Mouse (Mus musculus) kidney, postnatal 0 days (tissue): ENCODE results near the gene Per1. TPM values are rescaled to one million over a fixed set of nuclear protein-coding genes. Genes with fewer than 3 reads are reported as not detected.

Experiments
- ATAC-seq: fragments of 200-750 bp; cut with Nextera tagmentation; replicated peaks from 2 replicates; pipeline ENCODE4 v1.8.0; 2017; ENCODE audit warnings: low read depth, moderate number of reproducible peaks, moderate TSS enrichment, moderate library complexity; ENCODE audit not compliant: low FRiP score
- DNase-seq: peaks from one replicate; pipeline ENCODE4 v3.0.0-alpha.2; 2016; ENCODE audit warnings: low spot score
- H3K27ac ChIP-seq: fragments of 300-500 bp; sonication (generic); 2 replicates; pipeline ENCODE4 v1.5.1; 2014; ENCODE audit warnings: mild to moderate bottlenecking
- H3K27me3 ChIP-seq: fragments of 300-500 bp; sonication (generic); 2 replicates; pipeline ENCODE4 v1.6.1; 2014; ENCODE audit warnings: low read length, mixed read lengths; ENCODE audit not compliant: insufficient read depth
- H3K36me3 ChIP-seq: fragments of 300-500 bp; sonication (generic); 2 replicates; pipeline ENCODE4 v1.6.1; 2014; ENCODE audit warnings: low read length, mixed read lengths; ENCODE audit not compliant: insufficient read depth
- H3K4me1 ChIP-seq: fragments of 300-500 bp; sonication (generic); replicated peaks from 2 replicates; pipeline ENCODE4 v1.6.1; 2014; ENCODE audit warnings: antibody characterized with exemption, low read length, mixed read lengths; ENCODE audit not compliant: insufficient read depth
- H3K4me2 ChIP-seq: fragments of 300-500 bp; sonication (generic); 2 replicates; pipeline ENCODE4 v1.6.1; 2014; ENCODE audit warnings: mild to moderate bottlenecking, low read length, moderate library complexity, mixed read lengths
- H3K4me3 ChIP-seq: fragments of 300-500 bp; sonication (generic); replicated peaks from 2 replicates; pipeline ENCODE4 v1.5.1; 2014; ENCODE audit warnings: low read depth, low read length
- H3K9ac ChIP-seq: fragments of 300-500 bp; sonication (generic); 2 replicates; pipeline ENCODE4 v1.6.1; 2014; ENCODE audit warnings: low read depth, low read length
- H3K9me3 ChIP-seq: fragments of 300-500 bp; sonication (generic); replicated peaks from 2 replicates; pipeline ENCODE4 v1.6.1; 2016; ENCODE audit warnings: low read length, inconsistent platforms, mixed read lengths
- CTCF ChIP-seq: IDR thresholded peaks from 2 replicates; pipeline ENCODE4 v1.5.1; 2016; ENCODE audit warnings: antibody characterized with exemption, low read depth, mild to moderate bottlenecking, moderate library complexity
- WGBS: fragments of 180-500 bp; shearing (Covaris S2); extraction: QIAGEN DNeasy Blood & Tissue Kit; methylation state at CpG from one replicate; pipeline ENCODE4 v1.1.7; 2014; 5-methylcytosine and 5-hydroxymethylcytosine counted together
- polyA plus RNA-seq: library from polyadenylated mRNA; unstranded; fragments of >200 nt; fragmentation: Nextera tagmentation; extraction: Ambion mirVana; gene quantifications from 2 replicates; pipeline ENCODE4 v1.2.1, GENCODE M21; 2015

Gene Per1
- polyA plus RNA-seq, 1 experiment from 2014 or later: 9.9 TPM

DNA sequence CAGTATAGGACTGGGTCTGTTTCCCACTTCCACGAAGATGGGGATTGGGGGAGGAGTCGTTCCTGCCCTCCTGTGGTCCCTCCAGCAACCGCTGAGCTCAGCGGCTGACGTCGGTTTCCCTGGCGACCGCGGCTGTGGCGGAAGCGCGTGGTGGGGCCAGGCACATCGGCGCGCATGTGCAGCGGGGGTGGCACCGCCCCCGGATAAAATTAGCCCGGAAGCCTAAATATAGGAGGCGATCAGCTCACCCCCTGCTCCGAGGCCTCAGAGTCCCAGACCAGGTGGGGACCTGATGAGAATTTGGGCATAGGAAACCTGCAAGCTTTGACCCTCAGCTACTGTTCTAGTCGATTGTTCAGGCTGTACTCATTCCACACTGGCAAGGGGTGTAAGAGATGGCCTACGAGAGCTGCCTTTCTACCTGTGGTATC lies 4.9 kb downstream of the Per1 start:
- Histone ChIP-seq H3K9ac (peak overlapping the region; percentile 58; the same call in 1 of the 2 replicates), H3K9me3 (no peaks in the 10 kb centered on the region), H3K4me2 (peak overlapping the region; percentile 59), H3K36me3 (peaks cover 45% of the 10 kb centered on the region), H3K27ac (peak overlapping the region; percentile 98), H3K27me3 (no peaks in the 10 kb centered on the region), H3K4me1 (peaks cover 20% of the 10 kb centered on the region; the same call in 1 of the 2 replicates), H3K4me3 (peak overlapping the region; percentile 38)
- peak; percentile 23; the same call in 1 of the 2 replicates for TF ChIP-seq CTCF
- DNase-seq (peak; percentile 96), ATAC-seq (peak; percentile 6; the same call in 1 of the 2 replicates)
- under 1% methylated on average over 23 of the region's 23 CpGs for WGBS

- WGBS: 91% methylated on average over 20 of the region's 20 CpGs
- Histone ChIP-seq H3K4me1 (peaks cover 20% of the 10 kb centered on the region; the same call in 1 of the 2 replicates), H3K4me3 (peak overlapping the region; percentile 38; the same call in 1 of the 2 replicates), H3K9ac (0 out of 2 replicates have a peak overlapping the region, but pooled peaks have one; percentile 31), H3K4me2 (peak overlapping the region; percentile 59; the same call in 1 of the 2 replicates), H3K36me3 (peaks cover 54% of the 10 kb centered on the region), H3K9me3 (no peaks in the 10 kb centered on the region), H3K27me3 (no peaks in the 10 kb centered on the region), H3K27ac (no peak overlapping the region)
- DNase-seq: no peak
- no peak for TF ChIP-seq CTCF
- no peak for ATAC-seq
Observed at GRCm38 (mm10) chr11:69100639-69101360, 5.8 kb downstream of the Per1 start.

- ATAC-seq (no peak), DNase-seq (no peak)
- no peak for TF ChIP-seq CTCF
- H3K4me3 ChIP-seq: no peak overlapping the region
- no peak overlapping the region for H3K4me2 ChIP-seq
- H3K27ac ChIP-seq: no peak overlapping the region
- H3K27me3 ChIP-seq: no peaks in the 10 kb centered on the region
- H3K9ac ChIP-seq: no peak overlapping the region
- H3K4me1 ChIP-seq: peaks cover 20% of the 10 kb centered on the region; the same call in 1 of the 2 replicates
- H3K9me3 ChIP-seq: no peaks in the 10 kb centered on the region
- peaks cover 63% of the 10 kb centered on the region for H3K36me3 ChIP-seq
- 89% methylated on average over 21 of the region's 21 CpGs for WGBS
Observed at GRCm38 (mm10) chr11:69101604-69102402, 6.8 kb downstream of the Per1 start.

- Histone ChIP-seq H3K4me2 (no peak overlapping the region), H3K36me3 (peaks cover 68% of the 10 kb centered on the region), H3K27me3 (no peaks in the 10 kb centered on the region), H3K4me3 (no peak overlapping the region), H3K4me1 (peaks cover 20% of the 10 kb centered on the region; the same call in 1 of the 2 replicates), H3K27ac (no peak overlapping the region), H3K9ac (no peak overlapping the region), H3K9me3 (no peaks in the 10 kb centered on the region)
- ATAC-seq (no peak), DNase-seq (no peak)
- TF ChIP-seq CTCF: no peak
- 91% methylated on average over 7 of the region's 7 CpGs for WGBS
Observed at GRCm38 (mm10) chr11:69102403-69102725, 7.3 kb downstream of the Per1 start.

GRCm38 (mm10) chr11:69103121-69103520 lies 8.1 kb downstream of the Per1 start:
- Histone ChIP-seq H3K4me3 (no peak overlapping the region), H3K27me3 (no peaks in the 10 kb centered on the region), H3K9ac (no peak overlapping the region), H3K4me1 (peaks cover 14% of the 10 kb centered on the region; the same call in 1 of the 2 replicates), H3K36me3 (peaks cover 76% of the 10 kb centered on the region), H3K9me3 (no peaks in the 10 kb centered on the region), H3K27ac (no peak overlapping the region), H3K4me2 (no peak overlapping the region)
- DNase-seq (no peak), ATAC-seq (no peak)
- TF ChIP-seq CTCF: no peak
- 96% methylated on average over 14 of the region's 14 CpGs for WGBS
